ENCODE assay signal across 7 mouse cellular contexts in the genomic region with DNA sequence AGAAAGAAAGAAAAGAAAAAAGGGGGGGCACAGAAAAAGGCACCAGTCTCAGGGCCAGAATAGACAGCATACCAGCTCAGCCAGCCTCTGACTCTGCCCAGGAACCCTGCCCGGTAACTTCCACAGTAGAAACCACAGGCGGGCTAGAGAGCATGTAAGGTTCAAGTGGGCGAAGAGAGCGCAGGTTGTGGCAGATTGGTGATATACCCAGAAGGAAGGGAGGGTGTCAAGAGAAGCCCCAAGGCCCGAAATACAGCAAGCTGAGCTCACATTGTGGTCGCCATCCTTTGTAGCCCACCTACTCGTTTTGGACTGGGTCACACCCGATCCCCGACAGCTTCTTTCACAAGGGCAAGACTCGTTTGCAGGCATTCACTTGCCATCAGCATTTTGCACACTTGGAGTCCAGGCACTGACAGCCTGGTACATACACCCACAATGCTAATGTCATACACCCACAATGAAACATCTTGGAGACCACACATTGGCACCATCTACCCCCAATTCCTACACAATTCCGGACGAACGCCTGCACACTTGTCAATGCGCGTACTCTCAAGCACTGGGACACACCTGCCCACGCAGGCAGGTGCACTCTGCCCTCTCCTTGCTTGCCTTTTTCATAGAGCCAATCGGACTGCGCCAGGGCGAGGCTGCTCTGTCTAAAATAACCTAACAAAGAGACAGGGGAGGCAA. TPM values are rescaled to one million over a fixed set of nuclear protein-coding genes. Genes with fewer than 3 reads are reported as not detected.
A peak's percentile ranks its signal among the peaks of the same experiment; 100 is the strongest.
DNase-seq lines count a peak whose midpoint lies in the region; ATAC-seq and TF ChIP-seq lines count a peak whose summit lies in the region.

No protein-coding gene starts in this region.

- H3K4me2 ChIP-seq in kidney, postnatal 0 days (ENCODE audit: low read length) = peak overlapping the region; percentile 66
- peak overlapping the region; percentile 68 for H3K4me2 ChIP-seq in liver, embryonic 11.5 days
- H3K4me2 ChIP-seq in neural tube, embryonic 15.5 days = peak overlapping the region; percentile 92

- H3K9me3 ChIP-seq in heart, embryonic 10.5 days = no peaks in the 10 kb centered on the region
- H3K9me3 ChIP-seq in kidney, postnatal 0 days (replicated peaks; ENCODE audit: low read length) = no peaks in the 10 kb centered on the region
- H3K9me3 ChIP-seq in liver, embryonic 11.5 days (ENCODE audit: control insufficient read depth, low read length) = no peaks in the 10 kb centered on the region
- H3K9me3 ChIP-seq in neural tube, embryonic 15.5 days (replicated peaks) = no peaks in the 10 kb centered on the region

- 6% methylated on average over 19 of the region's 19 CpGs for WGBS in heart, embryonic 10.5 days
- WGBS in kidney, postnatal 0 days = 8% methylated on average over 19 of the region's 19 CpGs
- WGBS in liver, embryonic 11.5 days = 9% methylated on average over 19 of the region's 19 CpGs
- 3% methylated on average over 19 of the region's 19 CpGs for WGBS in neural tube, embryonic 15.5 days

- 0 out of 2 replicates have a peak, but pooled peaks have one; percentile 19 for ATAC-seq in kidney, postnatal 0 days (replicated peaks; ENCODE audit: low FRiP score, low read depth)
- no peak; the same call in 1 of the 2 replicates for ATAC-seq in liver, embryonic 11.5 days (replicated peaks; ENCODE audit: low FRiP score)
- ATAC-seq in neural tube, embryonic 15.5 days (ENCODE audit: low FRiP score) = peak; percentile 66
- ATAC-seq in granulocyte monocyte progenitor cell, adult 5-6 weeks (replicated peaks; ENCODE audit: poor library complexity, severe bottlenecking) = no peak

- H3K27ac ChIP-seq in heart, embryonic 10.5 days = no peak overlapping the region
- H3K27ac ChIP-seq in kidney, postnatal 0 days = no peak overlapping the region
- H3K27ac ChIP-seq in liver, embryonic 11.5 days (ENCODE audit: low read depth, low read length) = no peak overlapping the region
- H3K27ac ChIP-seq in neural tube, embryonic 15.5 days (replicated peaks) = peak overlapping the region; percentile 86

- peaks cover 44% of the 10 kb centered on the region for H3K27me3 ChIP-seq in heart, embryonic 10.5 days (ENCODE audit: insufficient read depth, poor library complexity, severe bottlenecking)
- peaks cover 7% of the 10 kb centered on the region; the same call in 1 of the 2 replicates for H3K27me3 ChIP-seq in kidney, postnatal 0 days (ENCODE audit: insufficient read depth, low read length)
- peaks cover 45% of the 10 kb centered on the region for H3K27me3 ChIP-seq in liver, embryonic 11.5 days (replicated peaks; ENCODE audit: control insufficient read depth, insufficient read depth, low read length)
- no peaks in the 10 kb centered on the region for H3K27me3 ChIP-seq in neural tube, embryonic 15.5 days (replicated peaks)

- H3K36me3 ChIP-seq in heart, embryonic 10.5 days = no peaks in the 10 kb centered on the region
- no peaks in the 10 kb centered on the region for H3K36me3 ChIP-seq in kidney, postnatal 0 days (ENCODE audit: insufficient read depth, low read length)
- no peaks in the 10 kb centered on the region for H3K36me3 ChIP-seq in liver, embryonic 11.5 days (ENCODE audit: control insufficient read depth, insufficient read depth, low read length)
- H3K36me3 ChIP-seq in neural tube, embryonic 15.5 days = no peaks in the 10 kb centered on the region

- H3K4me3 ChIP-seq in heart, embryonic 10.5 days = peak overlapping the region; percentile 69
- peak overlapping the region; percentile 56 for H3K4me3 ChIP-seq in kidney, postnatal 0 days (replicated peaks; ENCODE audit: low read depth, low read length)
- H3K4me3 ChIP-seq in liver, embryonic 11.5 days (ENCODE audit: low read depth, low read length) = peak overlapping the region; percentile 46
- H3K4me3 ChIP-seq in neural tube, embryonic 15.5 days (replicated peaks) = peak overlapping the region; percentile 78

- H3K4me1 ChIP-seq in heart, embryonic 10.5 days = peaks cover 21% of the 10 kb centered on the region
- H3K4me1 ChIP-seq in kidney, postnatal 0 days (replicated peaks; ENCODE audit: insufficient read depth, low read length) = peaks cover 6% of the 10 kb centered on the region; the same call in 1 of the 2 replicates
- H3K4me1 ChIP-seq in liver, embryonic 11.5 days (replicated peaks; ENCODE audit: control insufficient read depth, insufficient read depth, low read length) = no peaks in the 10 kb centered on the region
- peaks cover 32% of the 10 kb centered on the region for H3K4me1 ChIP-seq in neural tube, embryonic 15.5 days

- TF ChIP-seq CTCF in kidney, postnatal 0 days (IDR thresholded peaks at IDR 0.05; ENCODE audit: low read depth) = no peak

- H3K9ac ChIP-seq in kidney, postnatal 0 days (ENCODE audit: low read depth, low read length) = 0 out of 2 replicates have a peak overlapping the region, but pooled peaks have one; percentile 9
- H3K9ac ChIP-seq in liver, embryonic 11.5 days (ENCODE audit: low read depth, low read length) = no peak overlapping the region
- peak overlapping the region; percentile 78 for H3K9ac ChIP-seq in neural tube, embryonic 15.5 days (replicated peaks)

- DNase-seq in adrenal gland, postnatal 25 days = peak; percentile 2
- peak; percentile 44 to 56 for DNase-seq in cerebellum, postnatal 14 days
- DNase-seq in heart, embryonic 10.5 days (ENCODE audit: low spot score) = no peak
- DNase-seq in kidney, postnatal 0 days (ENCODE audit: low spot score) = peak; percentile 23
- no peak for DNase-seq in liver, embryonic 11.5 days (ENCODE audit: low spot score)

RNA-seq across cellular contexts. Expression of a gene that starts 0.8 kb away (rescaled TPM):
- total RNA-seq in adrenal gland, postnatal 25 days (2021) = 19.3 and 24.3 TPM in 2 replicates
- 1.3 and 2.7 TPM in 2 replicates for polyA plus RNA-seq in heart, embryonic 10.5 days (2016; fragmentation: Nextera tagmentation; extraction: Ambion mirVana)
- polyA plus RNA-seq in kidney, postnatal 0 days (2015; fragmentation: Nextera tagmentation; extraction: Ambion mirVana) = 7.4 and 7.8 TPM in 2 replicates
- polyA plus RNA-seq in liver, embryonic 11.5 days (2014; fragmentation: Nextera tagmentation; extraction: Ambion mirVana) = 2.6 and 2.7 TPM in 2 replicates
- polyA plus RNA-seq in neural tube, embryonic 15.5 days (2015; fragmentation: Nextera tagmentation; extraction: Ambion mirVana) = 45.6 and 57.8 TPM in 2 replicates
- total RNA-seq in granulocyte monocyte progenitor cell, adult 5-6 weeks (2014; fragmentation: Nextera tagmentation) = not detected in 2 replicates
- not detected in 2 replicates for total RNA-seq in granulocyte monocyte progenitor cell, adult 5-6 weeks (2017)

Comparison
In these comparisons a context has a peak if more than half of its experiments do, and no peak if none do; other contexts are left out.
1. DNase-seq: peak in adrenal gland, postnatal 25 days (single experiment), cerebellum, postnatal 14 days (2 of 2) and kidney, postnatal 0 days (single experiment); none in heart, embryonic 10.5 days (single experiment) and liver, embryonic 11.5 days (single experiment).
2. ATAC-seq: peak in kidney, postnatal 0 days (single experiment) and neural tube, embryonic 15.5 days (single experiment); none in liver, embryonic 11.5 days (single experiment) and granulocyte monocyte progenitor cell, adult 5-6 weeks (single experiment).
3. Peak in every context shown above with its lines, with median percentiles within 50 percentile points of each other: H3K4me3 ChIP-seq and H3K4me2 ChIP-seq.